Mouse (Mus musculus): ENCODE results near the gene Cracr2a. TPM values are rescaled to one million over a fixed set of nuclear protein-coding genes. Genes with fewer than 3 reads are reported as not detected.

The Cracr2a gene
- polyA plus RNA-seq, 2 experiments, result 1.3 to 1.4 TPM

DNA sequence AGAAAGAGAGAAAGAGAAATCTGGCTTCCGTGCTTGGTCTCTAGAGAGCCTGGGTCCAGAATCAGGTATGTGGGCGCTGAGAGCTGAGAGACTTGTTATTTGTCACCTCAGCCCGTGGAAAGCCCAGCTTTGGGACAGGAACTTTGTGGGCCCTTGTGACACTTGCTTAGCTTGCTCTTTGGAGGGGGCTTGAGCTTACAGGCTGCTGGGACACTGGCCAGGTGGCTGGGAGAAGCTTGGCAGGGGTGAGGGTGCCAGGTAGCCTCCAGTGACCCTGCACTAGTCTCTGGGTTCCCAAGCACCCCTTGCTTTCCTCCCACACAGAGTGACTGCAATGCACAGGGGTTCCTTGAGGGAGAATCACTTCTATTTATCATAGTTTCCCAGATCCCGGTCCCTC lies 2.4 kb downstream of the Cracr2a start:
- no peaks in the 10 kb centered on the region for H3K27me3 ChIP-seq (ENCODE audit: control insufficient read depth, insufficient read depth, low read length)
- H3K36me3 ChIP-seq (ENCODE audit: control insufficient read depth, insufficient read depth, low read length), result no peaks in the 10 kb centered on the region
- H3K4me3 ChIP-seq (replicated peaks; ENCODE audit: low read length), result no peak overlapping the region
- no peak for TF ChIP-seq POLR2A (IDR thresholded peaks at IDR 0.05; ENCODE audit: borderline replicate concordance, extremely low read depth, insufficient read depth, insufficient read length)
- H3K4me2 ChIP-seq (replicated peaks; ENCODE audit: low read depth, low read length, severe bottlenecking), result no peak overlapping the region
- 70% methylated on average over 4 of the region's 4 CpGs for WGBS
- H3K4me1 ChIP-seq (ENCODE audit: control insufficient read depth, insufficient read depth, low read length), result peaks cover 6% of the 10 kb centered on the region
- ATAC-seq (ENCODE audit: low FRiP score, low read depth), result no peak
- H3K9me3 ChIP-seq (ENCODE audit: control insufficient read depth, low read length), result no peaks in the 10 kb centered on the region
- H3K27ac ChIP-seq (replicated peaks; ENCODE audit: low read depth, low read length), result no peak overlapping the region
- no peak overlapping the region for H3K9ac ChIP-seq (ENCODE audit: low read depth, low read length, severe bottlenecking)
- DNase-seq (ENCODE audit: low spot score), result no peak

DNA sequence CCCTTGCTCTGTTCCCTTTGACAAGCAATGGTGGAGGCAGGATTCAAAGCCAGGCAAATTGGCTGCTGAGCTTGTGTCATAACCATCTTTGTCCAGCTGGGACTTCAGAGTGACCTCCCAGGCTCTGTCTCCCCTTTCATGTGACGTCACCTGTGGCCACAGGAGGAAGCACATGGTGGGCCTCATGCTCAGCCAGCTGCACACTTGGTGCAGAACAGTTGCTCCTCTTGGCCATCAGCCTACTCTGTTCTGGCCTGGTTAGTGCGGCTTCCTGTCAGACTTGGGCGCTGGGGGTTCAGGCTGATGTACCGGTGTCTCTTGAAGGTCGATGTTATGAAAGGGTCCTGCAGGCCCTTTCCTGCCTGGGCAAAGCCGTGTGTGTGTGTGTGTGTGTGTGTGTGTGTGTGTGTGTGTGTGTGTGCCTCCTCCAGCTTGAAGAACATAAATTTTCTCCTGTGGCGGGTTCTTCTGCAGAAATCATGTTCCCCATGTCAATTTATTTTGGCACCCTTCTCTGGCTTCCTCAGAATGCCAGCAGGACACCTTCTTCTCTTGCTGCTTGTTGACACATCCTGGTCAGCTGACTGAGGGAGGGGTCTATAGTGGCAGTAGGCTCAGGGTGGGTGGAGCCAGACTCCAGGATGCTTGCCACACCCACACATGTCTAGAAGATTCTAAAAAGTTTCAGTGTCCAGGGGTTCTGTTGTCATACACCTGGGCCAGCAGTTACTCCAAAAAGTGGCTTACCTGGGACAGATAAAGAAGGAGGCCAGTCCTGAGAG lies 5.0 kb downstream of the Cracr2a start:
- Histone ChIP-seq H3K9ac (ENCODE audit: low read depth, low read length, severe bottlenecking) (no peak overlapping the region), H3K4me2 (replicated peaks; ENCODE audit: low read depth, low read length, severe bottlenecking) (no peak overlapping the region), H3K9me3 (ENCODE audit: control insufficient read depth, low read length) (no peaks in the 10 kb centered on the region), H3K27ac (replicated peaks; ENCODE audit: low read depth, low read length) (no peak overlapping the region), H3K27me3 (ENCODE audit: control insufficient read depth, insufficient read depth, low read length) (no peaks in the 10 kb centered on the region), H3K36me3 (ENCODE audit: control insufficient read depth, insufficient read depth, low read length) (no peaks in the 10 kb centered on the region), H3K4me1 (ENCODE audit: control insufficient read depth, insufficient read depth, low read length) (no peaks in the 10 kb centered on the region; the same call in 1 of the 2 replicates), H3K4me3 (replicated peaks; ENCODE audit: low read length) (no peak overlapping the region)
- ATAC-seq (ENCODE audit: low FRiP score, low read depth), result no peak
- no peak for TF ChIP-seq POLR2A (IDR thresholded peaks at IDR 0.05; ENCODE audit: borderline replicate concordance, extremely low read depth, insufficient read depth, insufficient read length)
- peak; percentile 28 for DNase-seq (ENCODE audit: low spot score)
- WGBS, result 70% methylated on average over 7 of the region's 7 CpGs

DNA sequence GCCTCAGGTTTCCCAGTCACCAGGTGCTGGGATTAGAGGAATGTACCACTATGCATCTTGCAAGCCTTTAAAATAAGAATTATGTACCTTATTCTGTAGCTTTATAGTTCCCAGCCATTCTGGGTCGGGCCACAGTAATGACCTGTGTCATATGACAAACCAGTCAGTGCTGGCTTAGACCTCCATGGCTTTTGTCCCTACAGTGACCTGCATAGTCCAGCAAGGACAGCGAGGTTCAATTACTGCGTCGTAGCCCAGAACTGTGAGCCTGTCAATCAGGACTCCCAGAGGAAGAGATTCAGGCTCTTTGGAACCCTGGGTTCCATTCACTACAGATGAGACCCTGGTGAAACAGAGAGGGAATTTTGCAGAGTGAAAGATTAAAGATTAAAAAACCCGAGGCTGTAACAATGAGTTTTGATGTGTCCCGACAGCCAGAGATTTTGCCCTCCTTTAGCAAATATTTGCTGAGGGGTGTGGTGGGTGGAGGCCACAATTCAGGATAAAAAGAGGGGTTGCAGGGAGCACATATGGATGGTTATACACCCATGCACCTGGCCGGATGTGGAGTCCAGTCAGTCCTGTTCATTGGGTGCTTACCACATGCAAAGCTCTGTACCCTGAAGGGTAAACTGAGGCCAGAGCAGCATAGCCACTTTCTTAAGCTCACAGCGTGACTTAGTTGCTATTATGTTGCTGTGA lies 10.9 kb downstream of the Cracr2a start:
- Histone ChIP-seq H3K27ac (replicated peaks; ENCODE audit: low read depth, low read length) (no peak overlapping the region), H3K9ac (ENCODE audit: low read depth, low read length, severe bottlenecking) (no peak overlapping the region)
- ATAC-seq (ENCODE audit: low FRiP score, low read depth), result no peak

DNA sequence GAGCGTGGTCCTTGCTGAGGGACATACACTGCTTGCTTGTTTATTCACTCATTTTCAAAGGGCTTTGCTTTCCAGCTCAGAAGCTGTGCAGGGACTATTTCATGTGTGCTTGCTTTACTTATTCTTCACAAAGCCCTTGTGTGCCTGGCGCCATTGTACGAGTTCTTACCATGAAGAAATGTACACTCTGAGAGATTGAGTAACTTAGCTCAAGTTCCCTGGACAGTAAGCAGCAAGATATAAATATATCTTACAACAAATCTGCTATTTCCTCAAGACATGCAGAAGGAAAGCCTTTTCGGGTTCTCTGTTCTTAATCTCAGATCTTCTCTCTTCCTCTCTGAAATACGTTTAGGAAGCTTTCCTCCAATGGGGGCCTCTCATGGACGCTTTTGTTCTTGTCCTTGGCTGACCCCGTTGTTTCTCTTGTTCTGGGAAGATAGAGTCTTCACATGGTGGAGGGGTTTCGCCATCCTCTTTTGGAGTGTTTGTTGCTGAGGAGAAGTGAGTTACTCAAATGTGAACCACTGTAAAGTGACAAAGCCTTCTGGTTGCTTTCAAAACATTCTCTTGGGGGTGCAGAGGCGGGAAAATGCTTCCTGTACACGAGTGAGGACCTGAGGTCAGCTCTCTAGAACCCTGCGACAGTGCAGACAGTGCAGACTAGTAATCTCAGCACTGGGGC lies 12.8 kb downstream of the Cracr2a start:
- Histone ChIP-seq H3K9ac (ENCODE audit: low read depth, low read length, severe bottlenecking) (no peak overlapping the region), H3K36me3 (ENCODE audit: control insufficient read depth, insufficient read depth, low read length) (no peaks in the 10 kb centered on the region), H3K9me3 (ENCODE audit: control insufficient read depth, low read length) (no peaks in the 10 kb centered on the region), H3K27me3 (ENCODE audit: control insufficient read depth, insufficient read depth, low read length) (no peaks in the 10 kb centered on the region), H3K27ac (replicated peaks; ENCODE audit: low read depth, low read length) (no peak overlapping the region; the same call in 1 of the 2 replicates), H3K4me1 (ENCODE audit: control insufficient read depth, insufficient read depth, low read length) (peaks cover 11% of the 10 kb centered on the region), H3K4me2 (replicated peaks; ENCODE audit: low read depth, low read length, severe bottlenecking) (no peak overlapping the region), H3K4me3 (replicated peaks; ENCODE audit: low read length) (no peak overlapping the region)
- ATAC-seq (ENCODE audit: low FRiP score, low read depth), result no peak
- TF ChIP-seq POLR2A (IDR thresholded peaks at IDR 0.05; ENCODE audit: borderline replicate concordance, extremely low read depth, insufficient read depth, insufficient read length), result no peak
- no peak for DNase-seq (ENCODE audit: low spot score)
- WGBS, result 49% methylated on average over 11 of the region's 11 CpGs

More for the DNA sequence above, 10.9 kb downstream of the Cracr2a start:
- no peak overlapping the region for H3K4me2 ChIP-seq (replicated peaks; ENCODE audit: low read depth, low read length, severe bottlenecking)
- DNase-seq (ENCODE audit: low spot score), result no peak
- no peak for TF ChIP-seq POLR2A (IDR thresholded peaks at IDR 0.05; ENCODE audit: borderline replicate concordance, extremely low read depth, insufficient read depth, insufficient read length)
- H3K4me3 ChIP-seq (replicated peaks; ENCODE audit: low read length), result no peak overlapping the region
- H3K36me3 ChIP-seq (ENCODE audit: control insufficient read depth, insufficient read depth, low read length), result no peaks in the 10 kb centered on the region
- H3K27me3 ChIP-seq (ENCODE audit: control insufficient read depth, insufficient read depth, low read length), result no peaks in the 10 kb centered on the region
- no peaks in the 10 kb centered on the region for H3K9me3 ChIP-seq (ENCODE audit: control insufficient read depth, low read length)
- WGBS, result 68% methylated on average over 8 of the region's 8 CpGs
- H3K4me1 ChIP-seq (ENCODE audit: control insufficient read depth, insufficient read depth, low read length), result peaks cover 11% of the 10 kb centered on the region

DNA sequence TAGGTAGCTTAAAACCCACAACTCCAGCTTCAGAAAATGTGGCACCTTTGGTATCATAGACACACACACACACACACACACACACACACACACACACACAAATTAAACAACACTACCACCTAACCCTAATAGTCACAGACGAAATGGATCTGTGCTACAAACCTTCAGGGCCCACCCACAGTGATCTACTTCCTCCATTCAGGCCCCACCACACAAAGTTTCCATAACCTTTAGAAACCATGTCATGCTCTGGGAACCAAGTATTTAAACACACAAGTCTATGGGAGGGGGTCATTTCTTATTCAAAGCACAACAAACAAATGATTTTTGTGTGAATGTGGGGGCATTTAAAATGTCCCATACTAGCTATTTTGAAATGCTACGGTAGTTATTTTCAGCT lies 14.1 kb downstream of the Cracr2a start:
- peaks cover 11% of the 10 kb centered on the region for H3K4me1 ChIP-seq (ENCODE audit: control insufficient read depth, insufficient read depth, low read length)
- TF ChIP-seq POLR2A (IDR thresholded peaks at IDR 0.05; ENCODE audit: borderline replicate concordance, extremely low read depth, insufficient read depth, insufficient read length), result no peak
- no peak overlapping the region for H3K27ac ChIP-seq (replicated peaks; ENCODE audit: low read depth, low read length)
- DNase-seq (ENCODE audit: low spot score) (no peak), ATAC-seq (ENCODE audit: low FRiP score, low read depth) (no peak)
- H3K4me3 ChIP-seq (replicated peaks; ENCODE audit: low read length), result no peak overlapping the region
- 76% methylated on average over 2 of the region's 2 CpGs for WGBS
- H3K27me3 ChIP-seq (ENCODE audit: control insufficient read depth, insufficient read depth, low read length), result no peaks in the 10 kb centered on the region
- H3K36me3 ChIP-seq (ENCODE audit: control insufficient read depth, insufficient read depth, low read length), result no peaks in the 10 kb centered on the region
- no peak overlapping the region for H3K9ac ChIP-seq (ENCODE audit: low read depth, low read length, severe bottlenecking)
- H3K4me2 ChIP-seq (replicated peaks; ENCODE audit: low read depth, low read length, severe bottlenecking), result no peak overlapping the region
- H3K9me3 ChIP-seq (ENCODE audit: control insufficient read depth, low read length), result no peaks in the 10 kb centered on the region
